In the genomic region with DNA sequence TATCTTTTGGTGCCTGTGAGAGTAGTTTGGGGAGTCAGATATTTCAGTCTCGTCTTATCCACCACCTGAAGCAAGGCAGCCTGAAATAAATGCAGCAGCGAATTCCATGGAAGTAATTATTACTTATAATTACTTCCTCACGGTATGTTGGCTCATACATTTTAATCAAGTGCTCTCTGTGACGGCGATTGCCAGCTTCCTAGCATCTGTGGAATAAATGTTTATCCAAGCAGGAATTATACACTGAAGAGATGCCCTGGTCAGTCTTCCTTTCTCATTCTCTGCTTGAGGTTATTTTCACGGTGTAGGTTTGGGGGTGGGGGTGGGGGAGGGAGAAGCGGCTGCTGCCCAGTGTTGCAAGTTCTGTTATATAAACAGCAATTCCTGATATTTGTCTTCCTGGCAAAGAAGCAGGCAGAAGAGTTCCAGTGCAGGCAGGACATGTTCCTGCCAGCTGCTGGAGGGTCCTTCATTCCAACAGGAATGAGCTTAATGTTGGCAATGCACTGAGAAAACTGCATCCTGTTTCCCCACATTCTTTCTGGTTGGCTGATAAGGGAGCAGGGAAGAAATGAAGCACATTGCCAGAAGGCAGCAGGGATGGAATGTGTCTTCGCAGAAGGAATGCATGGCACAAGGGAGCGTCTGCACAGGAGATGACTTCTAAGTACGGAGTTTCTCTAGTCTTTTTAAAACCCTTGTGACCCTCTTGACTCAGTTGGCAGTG, we compare ENCODE assay signal across 8 mouse cellular contexts. TPM values are rescaled to one million over a fixed set of nuclear protein-coding genes. Genes with fewer than 3 reads are reported as not detected.
A peak's percentile ranks its signal among the peaks of the same experiment; 100 is the strongest.
DNase-seq lines count a peak whose midpoint lies in the region; ATAC-seq and TF ChIP-seq lines count a peak whose summit lies in the region.

No protein-coding gene starts in this region.

- peak; percentile 37 for DNase-seq in kidney, postnatal 0 days (ENCODE audit: low spot score)
- no peak for DNase-seq in kidney, adult 18-20 months
- DNase-seq in urinary bladder, postnatal 14 days (ENCODE audit: low spot score), result no peak
- no peak for DNase-seq in left cerebral cortex, postnatal 10 days (ENCODE audit: extremely low spot score in 1 of 2, low spot score in 2 of 2)
- DNase-seq in liver, postnatal 0 days, result no peak

- intact Hi-C loops in left cerebral cortex, postnatal 10 days (cut with DNase I), result no loop called here

- no peak for ATAC-seq in kidney, postnatal 0 days (replicated peaks; ENCODE audit: low FRiP score, low read depth)
- ATAC-seq in embryonic facial prominence, embryonic 12.5 days (ENCODE audit: insufficient number of reproducible peaks, insufficient read depth, low FRiP score, low TSS enrichment), result no peak
- no peak for ATAC-seq in intestine, embryonic 16.5 days
- ATAC-seq in neural tube, embryonic 15.5 days (ENCODE audit: low FRiP score), result peak; percentile 50
- ATAC-seq in liver, postnatal 0 days, result no peak

- no peak overlapping the region for H3K9ac ChIP-seq in kidney, postnatal 0 days (ENCODE audit: low read depth, low read length)
- no peak overlapping the region for H3K9ac ChIP-seq in embryonic facial prominence, embryonic 12.5 days
- no peak overlapping the region for H3K9ac ChIP-seq in intestine, embryonic 16.5 days (ENCODE audit: low read depth, low read length)
- H3K9ac ChIP-seq in neural tube, embryonic 15.5 days (replicated peaks), result no peak overlapping the region
- H3K9ac ChIP-seq in liver, postnatal 0 days (replicated peaks), result no peak overlapping the region

- H3K36me3 ChIP-seq in kidney, postnatal 0 days (ENCODE audit: insufficient read depth, low read length), result no peaks in the 10 kb centered on the region
- H3K36me3 ChIP-seq in embryonic facial prominence, embryonic 12.5 days, result no peaks in the 10 kb centered on the region
- no peaks in the 10 kb centered on the region for H3K36me3 ChIP-seq in intestine, embryonic 16.5 days (ENCODE audit: control insufficient read depth, insufficient read depth, low read length)
- 0 out of 2 replicates have a peak, but pooled peaks cover 4% of the 10 kb centered on the region for H3K36me3 ChIP-seq in neural tube, embryonic 15.5 days
- no peaks in the 10 kb centered on the region for H3K36me3 ChIP-seq in liver, postnatal 0 days (replicated peaks; ENCODE audit: insufficient read depth, low read length)

- H3K4me3 ChIP-seq in kidney, postnatal 0 days (replicated peaks; ENCODE audit: low read depth, low read length), result no peak overlapping the region
- H3K4me3 ChIP-seq in embryonic facial prominence, embryonic 12.5 days, result no peak overlapping the region
- H3K4me3 ChIP-seq in intestine, embryonic 16.5 days (ENCODE audit: low read length), result no peak overlapping the region
- H3K4me3 ChIP-seq in neural tube, embryonic 15.5 days (replicated peaks), result no peak overlapping the region
- H3K4me3 ChIP-seq in liver, postnatal 0 days (ENCODE audit: low read depth, low read length), result no peak overlapping the region

- TF ChIP-seq CTCF in kidney, postnatal 0 days (IDR thresholded peaks at IDR 0.05; ENCODE audit: low read depth), result no peak
- no peak for TF ChIP-seq CTCF in liver, postnatal 0 days (IDR thresholded peaks at IDR 0.05; ENCODE audit: low read depth)

- TF ChIP-seq EP300 in liver, postnatal 0 days (IDR thresholded peaks at IDR 0.05; ENCODE audit: low read depth), result no peak

- no peaks in the 10 kb centered on the region for H3K27me3 ChIP-seq in kidney, postnatal 0 days (ENCODE audit: insufficient read depth, low read length)
- H3K27me3 ChIP-seq in embryonic facial prominence, embryonic 12.5 days, result no peaks in the 10 kb centered on the region
- no peaks in the 10 kb centered on the region for H3K27me3 ChIP-seq in intestine, embryonic 16.5 days (replicated peaks; ENCODE audit: control insufficient read depth, insufficient read depth, low read length)
- no peaks in the 10 kb centered on the region for H3K27me3 ChIP-seq in neural tube, embryonic 15.5 days (replicated peaks)
- H3K27me3 ChIP-seq in liver, postnatal 0 days (ENCODE audit: insufficient read depth, low read length), result no peaks in the 10 kb centered on the region

- no peak overlapping the region for H3K4me2 ChIP-seq in kidney, postnatal 0 days (ENCODE audit: low read length)
- peak overlapping the region; percentile 12; the same call in 1 of the 2 replicates for H3K4me2 ChIP-seq in embryonic facial prominence, embryonic 12.5 days (replicated peaks)
- 0 out of 2 replicates have a peak overlapping the region, but pooled peaks have one; percentile 4 for H3K4me2 ChIP-seq in intestine, embryonic 16.5 days (ENCODE audit: low read depth, low read length)
- peak overlapping the region; percentile 17 for H3K4me2 ChIP-seq in neural tube, embryonic 15.5 days
- H3K4me2 ChIP-seq in liver, postnatal 0 days (ENCODE audit: low read depth, low read length), result no peak overlapping the region

- H3K27ac ChIP-seq in kidney, postnatal 0 days, result no peak overlapping the region
- H3K27ac ChIP-seq in embryonic facial prominence, embryonic 12.5 days, result no peak overlapping the region
- no peak overlapping the region for H3K27ac ChIP-seq in intestine, embryonic 16.5 days (ENCODE audit: low read length)
- H3K27ac ChIP-seq in neural tube, embryonic 15.5 days (replicated peaks), result peak overlapping the region; percentile 58
- H3K27ac ChIP-seq in liver, postnatal 0 days (ENCODE audit: low read depth), result no peak overlapping the region

- H3K9me3 ChIP-seq in kidney, postnatal 0 days (replicated peaks; ENCODE audit: low read length), result no peaks in the 10 kb centered on the region
- H3K9me3 ChIP-seq in embryonic facial prominence, embryonic 12.5 days, result no peaks in the 10 kb centered on the region
- H3K9me3 ChIP-seq in intestine, embryonic 16.5 days (ENCODE audit: control insufficient read depth, low read length), result no peaks in the 10 kb centered on the region
- no peaks in the 10 kb centered on the region for H3K9me3 ChIP-seq in neural tube, embryonic 15.5 days (replicated peaks)
- H3K9me3 ChIP-seq in liver, postnatal 0 days (ENCODE audit: low read length), result no peaks in the 10 kb centered on the region

- WGBS in kidney, postnatal 0 days, result 27% methylated on average over 10 of the region's 10 CpGs
- WGBS in embryonic facial prominence, embryonic 12.5 days, result 23% methylated on average over 10 of the region's 10 CpGs
- WGBS in intestine, embryonic 16.5 days, result 16% methylated on average over 10 of the region's 10 CpGs
- WGBS in neural tube, embryonic 15.5 days, result 16% methylated on average over 10 of the region's 10 CpGs
- WGBS in liver, postnatal 0 days (ENCODE audit: insufficient replicate concordance), result 38% methylated on average over 10 of the region's 10 CpGs

- no peaks in the 10 kb centered on the region for H3K4me1 ChIP-seq in kidney, postnatal 0 days (replicated peaks; ENCODE audit: insufficient read depth, low read length)
- peaks cover 5% of the 10 kb centered on the region; the same call in 1 of the 2 replicates for H3K4me1 ChIP-seq in embryonic facial prominence, embryonic 12.5 days
- H3K4me1 ChIP-seq in intestine, embryonic 16.5 days (ENCODE audit: control insufficient read depth, insufficient read depth, low read length), result peaks cover 6% of the 10 kb centered on the region
- H3K4me1 ChIP-seq in neural tube, embryonic 15.5 days, result peaks cover 28% of the 10 kb centered on the region
- no peaks in the 10 kb centered on the region for H3K4me1 ChIP-seq in liver, postnatal 0 days (ENCODE audit: insufficient read depth)

RNA-seq across cellular contexts. Expression of a gene that starts 43.4 kb away (rescaled TPM):
- 0.24 TPM in 1 of 2 replicates, not detected in the other for polyA plus RNA-seq in kidney, postnatal 0 days (2015; fragmentation: Nextera tagmentation; extraction: Ambion mirVana)
- 4.0 and 4.4 TPM in 2 replicates for polyA plus RNA-seq in embryonic facial prominence, embryonic 12.5 days (2016; fragmentation: Nextera tagmentation; extraction: Ambion mirVana)
- polyA plus RNA-seq in intestine, embryonic 16.5 days (2015; fragmentation: Nextera tagmentation; extraction: Ambion mirVana), result 4.1 and 5.2 TPM in 2 replicates
- 174 and 215 TPM in 2 replicates for polyA plus RNA-seq in neural tube, embryonic 15.5 days (2015; fragmentation: Nextera tagmentation; extraction: Ambion mirVana)
- 100 to 1,000 TPM; 161 to 162 TPM for total RNA-seq in left cerebral cortex, postnatal 10 days (2021)
- not detected in 2 replicates for polyA plus RNA-seq in liver, postnatal 0 days (2015; fragmentation: Nextera tagmentation; extraction: Ambion mirVana)

Comparison
In these comparisons a context has a peak if more than half of its experiments do, and no peak if none do; other contexts are left out.
1. H3K4me2 ChIP-seq: peak in embryonic facial prominence, embryonic 12.5 days (single experiment), intestine, embryonic 16.5 days (single experiment) and neural tube, embryonic 15.5 days (single experiment); none in kidney, postnatal 0 days (single experiment) and liver, postnatal 0 days (single experiment).
2. RNA of a gene that starts 43.4 kb away (polyA plus RNA-seq): 174 to 215 TPM in neural tube, embryonic 15.5 days; 4.1 to 5.2 TPM in intestine, embryonic 16.5 days, 4.0 to 4.4 TPM in embryonic facial prominence, embryonic 12.5 days, 0.24 TPM in kidney, postnatal 0 days and not detected in liver, postnatal 0 days; every median in the first group is over 10 times any median in the second.